Mouse (Mus musculus) ovary, postnatal 36 days (tissue): ENCODE results near the gene Slc25a38.
A peak's percentile ranks its signal among the peaks of the same experiment; 100 is the strongest.

Experiments used
- DNase-seq: peaks from one replicate; pipeline ENCODE4 v3.0.0; 2022; ENCODE audit warnings: low spot score, mixed read lengths

The Slc25a38 gene

DNA sequence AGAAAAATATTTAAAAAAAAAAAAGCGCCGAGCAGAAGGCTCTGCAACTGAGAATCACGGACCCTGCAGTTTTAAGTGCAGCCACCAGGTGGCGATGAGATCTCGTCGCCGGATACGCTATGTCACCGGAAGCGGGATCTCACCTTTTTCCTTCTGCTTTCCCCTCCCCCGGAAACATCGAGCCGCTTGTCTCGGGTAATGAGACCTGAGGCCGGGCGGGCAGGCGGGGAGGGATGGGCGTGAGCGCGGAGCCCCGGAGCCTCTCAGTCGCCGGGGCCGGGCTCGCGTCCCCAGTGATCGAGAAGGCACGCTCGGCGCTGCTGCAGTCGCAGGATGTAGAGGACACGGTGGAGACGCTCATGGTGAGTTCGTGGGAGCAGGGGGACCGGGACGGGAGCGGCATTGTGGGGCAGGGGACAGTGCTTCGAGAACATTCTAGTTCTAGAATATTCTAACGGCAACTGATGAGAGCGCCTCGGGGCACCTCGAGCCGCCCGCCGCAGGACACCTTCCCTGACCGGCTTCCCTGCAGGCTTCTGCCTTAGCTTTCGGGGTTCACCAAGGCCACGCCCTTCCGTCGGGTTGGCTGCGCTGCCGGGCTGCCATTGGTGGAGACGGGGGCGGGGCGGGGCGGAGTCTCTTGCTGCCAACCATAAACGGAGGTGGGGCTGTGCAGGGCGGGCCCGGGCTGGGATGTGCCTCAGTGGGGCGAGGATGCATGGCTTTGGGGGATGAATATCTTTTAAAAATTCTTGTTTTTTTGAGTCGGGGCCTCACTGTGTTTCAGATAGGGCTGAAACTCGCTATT is at the start of gene Slc25a38:
Slc25a38 (plus strand) TSS at position 164 of the 808 bp plus-strand sequence.
- peak; percentile 94 for DNase-seq

DNA sequence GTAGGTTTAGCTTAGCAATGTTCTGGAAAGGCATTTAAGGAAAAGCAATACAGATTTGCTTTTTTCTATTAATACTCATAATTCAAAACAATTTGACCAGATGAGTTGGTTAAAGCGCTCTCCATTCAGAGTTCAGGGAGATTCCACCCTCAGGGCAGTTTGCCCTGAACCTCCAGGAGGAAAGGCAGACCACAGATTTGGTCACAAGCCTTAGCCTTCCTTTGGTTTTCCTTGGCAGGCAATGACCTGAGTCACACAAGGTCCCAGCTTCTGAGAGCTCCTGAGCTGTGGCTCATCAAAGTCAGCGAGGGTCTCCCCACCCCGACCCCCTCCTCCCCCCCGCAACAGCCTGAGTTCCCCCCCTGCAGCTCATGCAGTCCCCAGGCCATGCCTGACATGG is 45.9 kb upstream of the Slc25a38 start:
- no peak for DNase-seq

DNA sequence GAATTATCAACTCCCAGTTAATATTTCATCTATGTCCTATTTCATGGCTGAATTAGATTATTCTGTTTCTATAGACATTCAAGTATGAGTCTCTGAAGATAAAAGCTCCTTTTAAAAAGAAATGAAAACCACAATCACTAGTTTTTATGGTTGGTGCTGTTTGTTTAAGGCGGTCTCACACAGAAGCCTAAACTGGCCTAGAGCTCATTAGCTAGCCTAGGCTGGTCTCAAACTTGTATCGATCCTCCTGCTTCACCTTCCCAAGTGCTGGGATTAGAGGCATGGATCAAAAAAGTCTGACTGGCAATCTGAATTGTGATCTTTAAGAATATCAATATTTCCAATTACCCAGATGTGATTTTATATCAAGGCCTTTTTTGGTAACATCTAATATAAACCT is 42.6 kb upstream of the Slc25a38 start:
- no peak for DNase-seq

DNA sequence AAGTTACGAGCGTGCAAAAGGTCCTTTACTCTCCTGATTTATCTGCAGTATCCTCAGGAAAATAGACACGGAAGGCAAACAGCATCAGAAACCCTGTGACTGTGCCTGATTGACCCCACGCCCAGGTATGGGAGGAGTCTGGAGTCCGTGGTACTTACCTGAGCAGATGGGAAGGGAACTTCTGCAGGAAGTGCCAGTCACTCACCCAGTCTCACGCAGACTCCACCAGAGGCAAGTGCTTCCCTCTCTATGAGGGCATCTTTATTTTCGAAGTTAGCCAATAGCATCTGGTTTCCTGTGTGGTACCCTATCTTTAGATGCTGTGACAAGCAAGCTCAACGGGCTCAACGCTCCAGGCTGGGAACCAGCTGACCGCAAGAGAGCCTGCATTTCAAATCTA is 42.1 kb upstream of the Slc25a38 start:
- no peak for DNase-seq

DNA sequence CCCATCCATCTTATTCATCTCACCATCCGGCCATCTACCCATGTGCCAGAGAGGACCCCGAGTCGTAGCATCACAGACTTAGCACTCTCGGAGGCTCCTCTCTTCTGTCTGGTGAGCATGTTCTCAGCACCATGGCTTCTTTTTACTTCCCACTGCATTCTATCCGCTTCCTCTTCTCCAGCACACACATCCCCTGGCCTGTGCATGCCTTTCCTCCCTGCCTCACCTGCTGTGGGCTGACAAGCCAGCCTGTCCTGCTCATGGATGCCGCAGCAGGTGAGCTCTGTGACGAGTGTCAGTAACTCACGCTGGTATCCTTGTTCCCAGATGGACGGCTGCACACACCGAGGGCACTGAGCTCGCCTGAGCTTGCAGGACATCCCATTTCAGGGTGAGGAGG is 40.4 kb upstream of the Slc25a38 start, which contains the start of gene Cx3cr1:
Cx3cr1 (minus strand) TSS at position 101 of the 400 bp plus-strand sequence.
- DNase-seq: no peak

DNA sequence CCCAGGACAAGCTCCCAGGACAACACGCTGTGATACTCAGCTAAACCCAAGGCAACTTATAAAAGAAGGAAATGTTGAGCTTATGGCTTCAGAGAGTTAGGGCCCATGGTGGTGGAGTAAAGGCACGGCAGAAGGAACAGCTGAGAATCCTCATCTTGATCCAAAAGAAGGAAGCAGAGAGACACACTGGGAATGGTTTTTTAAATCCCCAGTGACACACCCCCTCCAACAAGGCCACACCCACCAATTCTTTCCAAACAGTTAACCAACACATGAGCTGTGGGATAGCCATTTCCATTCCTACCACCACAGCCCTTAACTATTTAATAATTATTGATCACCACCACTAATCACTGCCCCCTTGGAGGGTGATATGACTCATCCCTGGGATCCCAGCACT is 38.9 kb upstream of the Slc25a38 start:
- DNase-seq: no peak

DNA sequence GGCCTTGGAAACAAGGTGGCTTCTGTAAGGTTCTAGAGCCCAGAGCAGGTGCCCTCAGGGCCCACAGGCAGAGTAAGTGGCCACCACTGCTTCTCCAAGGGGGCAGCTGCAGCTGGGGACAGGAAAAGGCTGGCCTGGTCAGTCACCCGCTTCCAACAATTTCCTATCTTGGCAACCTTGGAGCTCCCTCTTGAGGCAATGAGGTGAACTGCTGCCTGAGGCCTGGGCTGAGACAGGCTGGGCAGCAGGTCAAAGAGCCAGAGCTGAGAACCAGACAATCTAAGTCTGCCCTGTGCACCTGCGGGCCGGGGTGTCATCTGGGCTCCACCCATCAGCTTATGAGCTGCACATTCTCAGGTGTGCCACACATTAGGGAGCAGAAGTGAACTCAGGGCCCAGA is 37.0 kb upstream of the Slc25a38 start:
- peak; percentile 79 for DNase-seq

DNA sequence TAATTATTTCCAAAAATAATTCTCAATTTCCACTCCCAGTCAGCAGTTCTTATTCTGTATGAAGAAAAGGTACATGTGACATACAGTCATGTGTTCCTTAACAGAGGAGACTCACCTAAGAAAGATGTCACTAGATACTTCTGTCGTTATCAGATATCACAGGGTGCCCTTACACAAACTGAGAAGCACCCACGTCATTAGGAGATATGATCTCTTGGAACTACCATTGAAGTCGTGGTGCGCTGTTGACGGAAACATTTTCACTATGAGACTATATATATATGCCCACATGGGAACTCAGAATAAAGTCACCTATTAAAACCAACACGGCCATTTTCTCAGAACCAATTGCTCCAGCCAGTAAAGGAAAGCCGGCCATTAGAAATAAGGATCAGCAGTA is 35.7 kb upstream of the Slc25a38 start:
- no peak for DNase-seq

DNA sequence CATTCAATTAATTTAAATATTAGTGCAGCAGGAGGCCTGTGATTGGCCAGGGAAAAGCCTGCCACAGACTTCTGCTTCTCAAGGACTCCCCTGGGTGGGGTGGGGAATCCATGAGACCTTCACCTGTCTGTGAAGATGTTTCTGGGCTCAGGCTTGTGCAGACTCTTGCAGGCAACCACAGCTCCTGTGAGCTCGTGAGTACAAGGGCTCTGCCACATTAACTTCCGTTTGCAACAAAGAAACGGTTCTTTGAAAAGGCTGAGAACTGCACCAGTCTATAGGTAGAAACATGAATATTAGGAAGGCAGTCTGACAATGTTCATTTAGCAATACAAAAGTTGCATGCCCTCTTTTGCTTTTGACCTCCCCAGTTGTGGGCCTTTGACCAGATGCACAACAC is 31.9 kb upstream of the Slc25a38 start:
- DNase-seq: no peak

DNA sequence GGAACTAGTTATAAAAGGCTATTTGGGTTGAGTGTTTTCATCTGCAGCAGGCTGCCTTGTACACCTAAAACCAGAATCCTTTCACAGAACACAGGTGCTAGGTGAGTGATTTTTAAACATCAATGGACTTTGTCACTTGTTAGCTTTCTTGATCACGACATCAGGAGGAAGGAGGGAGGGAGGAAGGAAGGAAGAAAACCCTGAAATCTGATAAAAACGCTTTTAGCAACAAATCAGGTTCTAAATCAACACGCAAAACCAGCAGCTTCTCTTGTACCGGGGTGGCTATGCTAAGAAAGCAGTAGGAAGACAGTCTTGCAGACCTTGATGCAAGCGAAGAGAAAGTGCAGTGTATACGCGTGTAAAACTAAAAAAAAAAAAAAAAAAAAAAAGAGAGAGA is 30.3 kb upstream of the Slc25a38 start:
- DNase-seq: no peak

DNA sequence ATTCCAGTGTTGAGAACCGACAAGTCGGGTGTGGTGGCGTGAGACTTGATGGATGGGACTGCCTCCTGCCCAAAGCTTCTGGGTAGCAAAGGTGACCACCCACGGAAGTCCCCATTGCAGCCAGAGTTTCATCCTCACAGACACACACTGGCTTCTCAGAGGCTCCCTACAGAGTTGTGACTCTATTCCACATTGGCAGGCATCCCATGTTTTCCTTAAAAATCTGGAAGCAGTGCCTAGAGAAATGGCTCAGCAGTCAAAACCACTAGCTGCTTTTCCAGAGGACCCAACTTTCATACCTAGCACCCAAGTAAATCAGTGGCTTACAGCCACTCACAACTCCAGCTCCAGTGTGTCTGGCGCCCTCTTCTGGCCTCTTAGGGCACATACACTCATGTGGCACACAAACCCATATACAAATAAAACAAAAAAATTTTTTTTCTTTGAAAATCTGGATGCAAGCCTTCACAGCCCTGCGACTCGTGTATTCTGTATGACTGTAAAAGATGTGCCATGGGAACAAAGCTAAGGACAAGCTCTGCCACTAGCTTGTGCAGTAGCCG is 29.5 kb upstream of the Slc25a38 start:
- DNase-seq: no peak

DNA sequence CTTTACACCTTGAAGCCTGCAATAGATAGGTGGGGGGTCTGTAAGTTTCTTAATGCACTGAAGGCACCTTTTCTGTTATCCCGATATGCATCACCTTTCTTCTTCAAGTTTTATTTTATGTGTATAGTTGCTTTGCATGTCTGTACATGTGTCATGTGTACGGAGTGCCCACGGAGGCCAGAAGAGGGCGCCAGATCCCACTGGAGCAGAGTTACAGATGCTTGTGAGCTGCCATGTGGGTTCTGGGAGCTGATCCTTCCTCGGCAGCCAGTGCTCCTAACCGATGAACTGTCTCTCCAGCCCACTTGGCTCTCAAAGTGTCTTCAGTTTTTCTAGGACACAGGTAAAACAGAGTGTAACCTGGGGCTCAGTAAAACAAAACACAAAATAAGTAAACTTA is 28.9 kb upstream of the Slc25a38 start:
- no peak for DNase-seq

DNA sequence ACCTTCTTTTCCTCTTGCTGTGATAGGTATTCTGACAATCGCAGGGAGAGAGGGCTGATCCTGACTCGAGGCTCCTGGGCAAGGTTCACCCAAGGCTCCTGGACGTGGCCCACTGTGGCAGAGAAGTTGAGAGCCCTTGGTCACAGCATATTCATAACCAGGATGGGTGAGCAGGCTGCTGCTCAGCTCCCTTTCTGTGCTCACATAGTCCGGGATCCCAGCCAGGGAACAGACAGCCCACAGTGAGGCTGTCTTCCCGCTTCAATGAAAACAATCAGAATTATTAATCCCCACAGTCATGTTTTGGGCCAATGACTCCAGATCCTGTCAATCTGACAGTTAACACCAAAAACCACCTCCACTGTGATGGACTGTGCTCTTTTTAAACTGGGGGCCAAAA is 28.2 kb upstream of the Slc25a38 start:
- DNase-seq: no peak

DNA sequence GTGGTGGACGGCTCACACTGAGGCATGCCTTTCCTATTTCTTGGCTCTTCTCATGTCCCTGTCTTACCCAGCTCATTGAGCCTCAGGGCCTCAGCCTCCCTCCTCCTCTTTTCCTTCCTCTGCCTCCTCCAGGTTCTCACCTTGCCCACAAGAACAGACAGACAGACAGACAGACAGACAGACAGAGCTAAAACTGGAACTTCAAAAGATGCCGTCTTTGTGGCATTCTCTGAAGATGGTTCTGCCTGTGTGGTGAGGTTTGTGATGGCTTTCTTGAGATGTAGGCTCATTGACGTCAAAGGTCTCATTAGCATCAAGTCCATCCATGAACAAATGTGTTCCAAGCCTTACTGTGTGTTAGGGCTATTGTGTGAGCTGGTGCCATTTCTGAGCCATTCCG is 27.5 kb upstream of the Slc25a38 start:
- DNase-seq: no peak

DNA sequence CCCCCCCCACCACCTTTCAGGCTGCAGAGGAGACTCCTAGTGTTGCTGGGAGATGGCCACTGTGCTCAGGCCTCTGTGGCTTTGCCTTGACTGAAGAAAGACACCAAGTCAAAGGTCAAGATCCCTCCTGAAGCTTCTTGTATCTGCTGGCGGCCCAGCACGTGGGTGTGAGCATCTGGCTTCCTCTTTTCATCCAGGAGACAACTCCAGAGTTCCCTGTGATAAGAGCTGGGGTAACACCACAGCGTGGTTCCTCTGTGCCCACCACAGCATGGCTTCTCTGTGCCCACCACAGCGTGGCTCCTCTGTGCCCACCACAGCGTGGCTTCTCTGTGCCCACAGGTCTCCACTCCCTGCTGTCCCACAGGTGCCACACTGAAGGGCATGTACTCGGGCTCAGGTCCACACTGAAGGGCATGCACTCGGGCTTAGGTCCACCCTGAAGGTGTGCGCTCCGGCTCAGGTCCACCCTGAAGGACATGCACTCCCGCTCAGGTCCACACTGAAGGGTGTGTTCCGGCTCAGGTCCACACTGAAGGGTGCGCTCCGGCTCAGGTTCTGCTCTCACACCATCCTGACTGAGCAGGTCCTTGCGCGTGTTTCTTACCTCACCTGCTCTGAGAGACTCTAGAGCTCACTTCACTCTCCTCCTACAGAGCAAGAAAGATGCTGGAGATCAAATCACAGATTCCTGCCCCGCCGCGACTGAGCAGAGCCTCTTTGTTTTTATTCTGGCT is 26.8 kb upstream of the Slc25a38 start:
- DNase-seq: no peak

DNA sequence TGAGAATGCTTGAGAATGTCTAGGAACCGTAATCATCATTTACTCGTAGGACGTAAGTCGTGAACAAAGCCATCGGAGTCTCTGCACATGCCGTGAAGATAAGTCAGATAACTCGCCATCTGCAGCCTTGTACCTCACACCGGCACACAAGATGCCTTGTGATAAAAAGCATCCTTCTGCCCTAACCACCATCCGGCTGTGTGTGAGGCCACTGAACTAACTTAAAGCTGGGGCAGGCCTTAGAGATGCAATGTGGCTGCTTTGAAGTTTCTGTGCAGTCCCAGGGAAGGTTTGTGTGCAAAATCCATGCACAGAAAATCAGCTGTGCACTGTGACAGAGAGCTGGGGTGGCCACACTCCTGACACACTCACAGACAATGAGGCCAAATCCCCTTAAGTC is 25.8 kb upstream of the Slc25a38 start:
- DNase-seq: no peak

DNA sequence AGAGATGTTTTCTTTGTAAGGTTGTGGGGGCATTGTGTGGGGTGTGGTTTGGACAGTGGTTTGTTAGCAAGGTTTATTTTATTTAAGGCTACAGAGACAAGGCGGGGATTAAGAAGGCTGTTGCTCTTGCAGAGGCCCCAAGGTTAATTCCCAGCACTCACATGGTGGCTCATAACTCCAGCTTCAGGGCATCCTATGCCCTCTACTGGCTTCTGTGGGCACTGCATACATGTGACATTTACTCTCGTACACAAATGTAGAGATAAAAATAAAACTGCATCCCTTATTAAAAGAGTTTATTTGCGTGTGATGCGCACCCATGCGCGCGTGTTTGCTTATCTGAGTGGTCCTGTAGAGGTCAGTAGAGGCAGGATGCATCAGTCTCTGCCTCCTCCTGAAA is 21.0 kb upstream of the Slc25a38 start:
- no peak for DNase-seq

DNA sequence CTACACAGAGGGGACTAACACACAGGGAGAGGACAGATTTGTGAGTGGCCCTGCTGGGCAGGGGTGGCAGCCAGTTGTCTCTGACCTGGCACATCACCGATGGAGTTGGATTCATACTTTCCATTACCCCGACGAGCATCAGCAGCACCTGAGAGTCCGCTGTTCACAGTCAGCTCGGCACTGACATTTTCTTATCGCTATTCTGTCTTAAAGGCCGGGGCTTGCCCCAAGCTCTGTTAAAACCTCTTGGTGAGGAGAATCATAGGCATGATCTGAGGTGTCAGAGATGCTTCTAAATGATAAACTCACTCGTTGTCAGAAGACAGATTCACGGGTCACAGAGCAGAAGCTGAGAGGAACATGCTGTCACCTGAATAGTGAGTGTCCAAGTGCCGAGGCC is 19.1 kb upstream of the Slc25a38 start:
- no peak for DNase-seq

DNA sequence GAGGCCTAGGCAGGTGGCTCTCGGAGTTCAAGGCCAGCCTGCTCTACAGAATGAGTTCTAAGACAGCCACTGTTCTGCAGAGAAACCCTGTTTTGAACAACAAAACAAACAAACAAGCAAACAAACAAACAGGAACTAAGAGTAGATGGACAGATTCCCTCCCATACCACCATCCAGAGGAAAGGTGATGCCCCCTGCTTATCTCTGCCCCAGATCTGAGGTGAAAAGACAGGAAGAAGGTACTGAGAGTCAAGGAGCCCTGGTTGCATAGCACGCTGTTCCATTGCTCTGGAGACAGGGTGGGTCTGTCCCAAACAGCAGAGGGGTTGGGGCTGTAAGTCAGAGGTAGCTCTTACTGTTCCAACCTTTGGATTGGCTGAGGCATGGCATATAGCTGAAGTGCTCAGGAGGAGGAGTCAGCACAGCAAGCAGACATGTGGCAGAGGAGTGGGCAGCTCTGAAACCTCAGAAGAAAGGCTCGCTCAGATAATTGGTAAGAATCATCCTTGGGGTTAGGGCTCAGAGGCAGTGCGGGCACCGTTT is 18.4 kb upstream of the Slc25a38 start, which contains the start of gene Ccr8:
Ccr8 (plus strand) TSS at position 419 of the 543 bp plus-strand sequence.
- no peak for DNase-seq

DNA sequence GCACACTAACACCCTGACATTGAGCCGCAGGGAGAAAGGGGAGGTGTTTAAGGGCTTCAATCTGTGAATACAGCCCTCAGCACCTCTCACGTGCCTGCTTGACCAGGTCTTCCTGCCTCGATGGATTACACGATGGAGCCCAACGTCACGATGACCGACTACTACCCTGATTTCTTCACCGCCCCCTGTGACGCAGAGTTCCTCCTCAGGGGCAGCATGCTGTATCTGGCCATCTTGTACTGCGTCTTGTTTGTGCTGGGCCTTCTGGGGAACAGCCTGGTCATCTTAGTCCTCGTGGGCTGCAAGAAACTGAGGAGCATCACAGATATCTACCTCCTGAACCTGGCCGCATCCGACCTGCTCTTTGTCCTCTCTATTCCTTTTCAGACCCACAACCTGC is 16.5 kb upstream of the Slc25a38 start:
- no peak for DNase-seq

DNA sequence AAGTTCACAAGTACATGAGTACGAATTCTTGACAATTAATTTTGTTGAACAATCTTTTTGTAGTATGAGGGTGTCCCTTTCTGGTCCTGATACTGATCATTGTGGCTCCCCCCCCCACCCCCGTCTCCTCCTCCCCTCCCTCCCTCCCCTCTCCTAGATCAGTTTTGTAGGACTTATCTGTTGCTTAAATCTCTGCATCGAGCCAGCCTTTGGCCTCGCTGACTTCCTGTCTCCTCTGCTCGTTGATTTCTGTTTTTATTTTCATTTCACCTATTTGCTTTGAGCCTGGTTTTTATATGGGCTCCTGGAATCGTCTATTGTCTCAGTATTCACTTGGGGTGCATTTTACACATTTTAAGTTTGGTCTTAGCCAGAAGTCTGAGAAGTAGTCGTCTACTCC is 14.3 kb upstream of the Slc25a38 start:
- no peak for DNase-seq

DNA sequence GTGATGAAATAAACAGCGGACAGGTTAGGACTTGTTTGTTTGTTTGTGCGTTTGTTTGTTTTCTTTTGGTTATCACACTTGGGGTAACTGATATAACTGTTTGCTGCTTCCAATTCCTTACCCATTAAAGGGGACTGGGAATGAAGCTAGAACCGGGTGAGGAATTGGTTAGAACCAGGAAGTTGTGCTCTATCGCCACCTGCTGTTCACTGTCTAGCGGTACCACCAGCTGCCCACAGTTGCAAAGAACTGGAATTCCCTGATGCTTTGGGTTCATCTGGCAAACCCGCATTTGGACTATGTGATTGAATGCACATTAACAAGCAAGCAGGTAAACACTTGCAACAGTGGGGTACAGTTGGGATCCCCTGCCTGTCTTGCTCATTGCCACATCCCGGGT is 11.5 kb upstream of the Slc25a38 start:
- DNase-seq: peak; percentile 44

DNA sequence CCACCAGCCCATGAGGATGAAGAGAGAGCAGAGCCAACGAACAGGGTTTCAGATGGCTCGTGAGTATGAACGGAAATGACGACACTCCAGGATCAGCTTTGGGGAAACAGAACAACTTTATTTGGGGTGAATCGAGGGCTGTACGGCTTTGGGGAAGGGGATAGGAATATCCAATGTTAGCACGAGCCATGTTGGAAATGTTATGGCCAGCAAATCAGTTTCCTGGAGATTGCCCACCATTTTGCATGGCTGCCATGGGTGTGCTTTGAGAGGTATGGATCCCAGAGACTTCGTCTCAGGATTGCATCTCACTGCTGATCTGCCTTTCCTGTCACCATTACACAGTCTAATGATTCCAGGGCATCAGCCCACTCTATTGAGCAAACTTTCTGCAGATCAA is 10.9 kb upstream of the Slc25a38 start:
- no peak for DNase-seq
